Comparison of ENCODE assay signal across 8 mouse cellular contexts in genomic region chr5:110808061-110808631, GRCm38 (mm10). TPM values are rescaled to one million over a fixed set of nuclear protein-coding genes. Genes with fewer than 3 reads are reported as not detected.
DNase-seq lines count a peak whose midpoint lies in the region; ATAC-seq lines count a peak whose summit lies in the region.

No protein-coding gene starts in this region.

- no peaks in the 10 kb centered on the region for H3K9me3 ChIP-seq in heart, embryonic 14.5 days (ENCODE audit: control insufficient read depth, low read length)
- H3K9me3 ChIP-seq in liver, embryonic 13.5 days (replicated peaks), result no peaks in the 10 kb centered on the region
- H3K9me3 ChIP-seq in stomach, embryonic 14.5 days (ENCODE audit: control insufficient read depth, low read depth, low read length), result no peaks in the 10 kb centered on the region

- peak overlapping the region in 1 of 2 experiments; percentile 70; a peak in 2 of 4 replicates for H3K27ac ChIP-seq in heart, embryonic 14.5 days (replicated peaks in 1 of 2; ENCODE audit: control insufficient read depth in 1 of 2, insufficient read depth in 1 of 2, low read depth in 2 of 2, low read length in 2 of 2)
- H3K27ac ChIP-seq in liver, embryonic 13.5 days, result peak overlapping the region; percentile 95
- H3K27ac ChIP-seq in stomach, embryonic 14.5 days (ENCODE audit: low read length), result peak overlapping the region; percentile 4; the same call in 1 of the 2 replicates

- no peaks in the 10 kb centered on the region for H3K27me3 ChIP-seq in heart, embryonic 14.5 days (ENCODE audit: control insufficient read depth, insufficient read depth, low read length)
- no peaks in the 10 kb centered on the region for H3K27me3 ChIP-seq in liver, embryonic 13.5 days
- no peaks in the 10 kb centered on the region for H3K27me3 ChIP-seq in stomach, embryonic 14.5 days (ENCODE audit: control insufficient read depth, insufficient read depth, low read length)

- H3K4me1 ChIP-seq in heart, embryonic 14.5 days (ENCODE audit: control insufficient read depth in 2 of 2, insufficient read depth in 2 of 2, low read length in 2 of 2), result peaks cover 9 to 26% of the 10 kb centered on the region in 2 experiments; a peak in 3 of 4 replicates
- peaks cover 71% of the 10 kb centered on the region for H3K4me1 ChIP-seq in liver, embryonic 13.5 days (replicated peaks)
- peaks cover 13% of the 10 kb centered on the region for H3K4me1 ChIP-seq in stomach, embryonic 14.5 days (ENCODE audit: control insufficient read depth, insufficient read depth, low read length)

- peak overlapping the region; percentile 72 to 81 for H3K4me3 ChIP-seq in heart, embryonic 14.5 days (ENCODE audit: control insufficient read depth in 1 of 2, insufficient read depth in 1 of 2, low read depth in 1 of 2, low read length in 2 of 2)
- peak overlapping the region; percentile 91 for H3K4me3 ChIP-seq in liver, embryonic 13.5 days (replicated peaks)
- peak overlapping the region; percentile 79 for H3K4me3 ChIP-seq in stomach, embryonic 14.5 days (ENCODE audit: low read depth, low read length)

- peak overlapping the region; percentile 96 for H3K4me2 ChIP-seq in heart, embryonic 14.5 days (ENCODE audit: low read length)
- peak overlapping the region; percentile 97 for H3K4me2 ChIP-seq in liver, embryonic 13.5 days
- H3K4me2 ChIP-seq in stomach, embryonic 14.5 days (replicated peaks; ENCODE audit: low read depth, low read length), result peak overlapping the region; percentile 96

- peak; percentile 69 for DNase-seq in c-Kit-negative CD71-positive TER-119-positive erythroid progenitor cells, embryonic 14.5 days (ENCODE audit: low read depth, low spot score)
- DNase-seq in fibroblast of lung, adult 2 months (ENCODE audit: low read depth), result peak; percentile 77
- peak; percentile 94 for DNase-seq in kidney, postnatal 14 days
- DNase-seq in liver, embryonic 13.5 days, result peak; percentile 85
- DNase-seq in natural killer cell, adult 2 months (ENCODE audit: low spot score in 2 of 2), result peak; percentile 91 to 94

- 2% methylated on average over 14 of the region's 14 CpGs for WGBS in heart, embryonic 14.5 days
- under 1% methylated on average over 14 of the region's 14 CpGs for WGBS in liver, embryonic 13.5 days (ENCODE audit: insufficient replicate concordance)
- 2% methylated on average over 14 of the region's 14 CpGs for WGBS in stomach, embryonic 14.5 days

- peaks cover 36% of the 10 kb centered on the region for H3K36me3 ChIP-seq in heart, embryonic 14.5 days (ENCODE audit: control insufficient read depth, insufficient read depth, low read length)
- peaks cover 34% of the 10 kb centered on the region for H3K36me3 ChIP-seq in liver, embryonic 13.5 days
- H3K36me3 ChIP-seq in stomach, embryonic 14.5 days (ENCODE audit: control insufficient read depth, insufficient read depth, low read length), result peaks cover 10% of the 10 kb centered on the region; the same call in 1 of the 2 replicates

- peak; percentile 61 for ATAC-seq in CD4-positive, CD25-positive, alpha-beta regulatory T cell, adult 4 months
- peak; percentile 45 for ATAC-seq in heart, embryonic 14.5 days (ENCODE audit: insufficient number of reproducible peaks, insufficient read depth, low FRiP score, low read depth)
- peak; percentile 76 for ATAC-seq in liver, embryonic 13.5 days (ENCODE audit: low read depth)
- peak; percentile 63; the same call in 1 of the 2 replicates for ATAC-seq in stomach, embryonic 14.5 days (ENCODE audit: insufficient number of reproducible peaks, insufficient read depth, low FRiP score, low read depth)

- H3K9ac ChIP-seq in heart, embryonic 14.5 days (ENCODE audit: low read length), result peak overlapping the region; percentile 88
- H3K9ac ChIP-seq in liver, embryonic 13.5 days, result peak overlapping the region; percentile 99
- H3K9ac ChIP-seq in stomach, embryonic 14.5 days (replicated peaks; ENCODE audit: low read depth, low read length), result peak overlapping the region; percentile 89

RNA-seq across cellular contexts. Expression of gene Ulk1, which starts 1.8 kb away (rescaled TPM):
- 10 to 100 TPM; 10.4 to 15.7 TPM for polyA plus RNA-seq in CD4-positive, CD25-positive, alpha-beta regulatory T cell, adult 4 months (2017; shearing (Covaris generic))
- polyA plus RNA-seq in heart, embryonic 14.5 days (2014; fragmentation: Nextera tagmentation; extraction: Ambion mirVana), result 23.3 and 26.0 TPM in 2 replicates
- polyA plus RNA-seq in liver, embryonic 13.5 days (2015; fragmentation: Nextera tagmentation; extraction: Ambion mirVana), result 6.6 and 7.6 TPM in 2 replicates
- polyA plus RNA-seq in stomach, embryonic 14.5 days (2014; fragmentation: Nextera tagmentation; extraction: Ambion mirVana), result 27.7 and 28.4 TPM in 2 replicates

RNA-seq across cellular contexts. Expression of gene Pus1, which starts 27.7 kb away (rescaled TPM):
- polyA plus RNA-seq in CD4-positive, CD25-positive, alpha-beta regulatory T cell, adult 4 months (2017; shearing (Covaris generic)), result 10 to 100 TPM; 20.6 to 24.6 TPM
- polyA plus RNA-seq in heart, embryonic 14.5 days (2014; fragmentation: Nextera tagmentation; extraction: Ambion mirVana), result 14.9 and 16.3 TPM in 2 replicates
- polyA plus RNA-seq in liver, embryonic 13.5 days (2015; fragmentation: Nextera tagmentation; extraction: Ambion mirVana), result 39.6 and 39.8 TPM in 2 replicates
- polyA plus RNA-seq in stomach, embryonic 14.5 days (2014; fragmentation: Nextera tagmentation; extraction: Ambion mirVana), result 20.2 and 21.9 TPM in 2 replicates

RNA-seq across cellular contexts. Expression of gene Hscb, which starts 31.4 kb away (rescaled TPM):
- 10 to 100 TPM; 42.4 to 43.5 TPM for polyA plus RNA-seq in CD4-positive, CD25-positive, alpha-beta regulatory T cell, adult 4 months (2017; shearing (Covaris generic))
- polyA plus RNA-seq in heart, embryonic 14.5 days (2014; fragmentation: Nextera tagmentation; extraction: Ambion mirVana), result 23.1 and 24.3 TPM in 2 replicates
- 61.8 and 62.4 TPM in 2 replicates for polyA plus RNA-seq in liver, embryonic 13.5 days (2015; fragmentation: Nextera tagmentation; extraction: Ambion mirVana)
- polyA plus RNA-seq in stomach, embryonic 14.5 days (2014; fragmentation: Nextera tagmentation; extraction: Ambion mirVana), result 26.6 and 28.4 TPM in 2 replicates

RNA-seq across cellular contexts. Expression of gene Chek2, which starts 31.6 kb away (rescaled TPM):
- 1 to 10 TPM; 4.1 to 4.4 TPM for polyA plus RNA-seq in CD4-positive, CD25-positive, alpha-beta regulatory T cell, adult 4 months (2017; shearing (Covaris generic))
- polyA plus RNA-seq in heart, embryonic 14.5 days (2014; fragmentation: Nextera tagmentation; extraction: Ambion mirVana), result 14.2 and 19.0 TPM in 2 replicates
- polyA plus RNA-seq in liver, embryonic 13.5 days (2015; fragmentation: Nextera tagmentation; extraction: Ambion mirVana), result 40.2 and 42.0 TPM in 2 replicates
- polyA plus RNA-seq in stomach, embryonic 14.5 days (2014; fragmentation: Nextera tagmentation; extraction: Ambion mirVana), result 32.1 and 32.9 TPM in 2 replicates

RNA-seq across cellular contexts. Expression of gene Ep400, which starts 37.6 kb away (rescaled TPM):
- 10 to 100 TPM; 64.5 to 99.0 TPM for polyA plus RNA-seq in CD4-positive, CD25-positive, alpha-beta regulatory T cell, adult 4 months (2017; shearing (Covaris generic))
- polyA plus RNA-seq in heart, embryonic 14.5 days (2014; fragmentation: Nextera tagmentation; extraction: Ambion mirVana), result 24.3 and 26.9 TPM in 2 replicates
- 15.7 and 19.1 TPM in 2 replicates for polyA plus RNA-seq in liver, embryonic 13.5 days (2015; fragmentation: Nextera tagmentation; extraction: Ambion mirVana)
- 50.3 and 51.6 TPM in 2 replicates for polyA plus RNA-seq in stomach, embryonic 14.5 days (2014; fragmentation: Nextera tagmentation; extraction: Ambion mirVana)
